ENCODE assay signal across 14 mouse cellular contexts in the genomic region with DNA sequence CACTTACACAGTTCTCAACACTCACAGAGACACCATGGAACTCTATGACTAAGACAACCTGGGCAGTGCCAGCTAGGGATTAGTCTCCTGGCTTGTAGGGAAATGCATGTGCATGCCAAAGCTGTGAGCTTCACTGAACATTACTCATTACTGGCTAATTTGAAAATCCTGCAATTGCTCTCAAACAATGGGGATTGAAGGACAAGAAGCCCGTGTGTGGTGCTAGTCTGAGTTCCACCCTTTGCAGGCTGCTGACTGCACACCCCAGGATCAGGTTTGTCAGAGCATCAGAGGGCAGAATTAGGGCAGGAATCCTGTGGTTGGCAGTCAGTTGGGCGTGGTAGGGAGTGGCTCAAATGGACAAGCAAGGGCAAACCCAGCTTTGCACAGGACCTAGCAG. TPM values are rescaled to one million over a fixed set of nuclear protein-coding genes. Genes with fewer than 3 reads are reported as not detected.
A peak's percentile ranks its signal among the peaks of the same experiment; 100 is the strongest.
DNase-seq lines count a peak whose midpoint lies in the region; ATAC-seq and TF ChIP-seq lines count a peak whose summit lies in the region.
"Had no signal": no experiment of that assay in that cellular context is flagged by ENCODE, and none has a peak within 500 bp of the region (broad histone marks: within the 10 kb centered on the region; RNA-seq: fewer than 3 reads in every experiment).

No protein-coding gene starts in this region.

- TF ChIP-seq CTCF in C2C12 (IDR thresholded peaks at IDR 0.05; ENCODE audit: control insufficient read depth, insufficient read depth, insufficient read length): no peak
- TF ChIP-seq CTCF in Patski (IDR thresholded peaks at IDR 0.05): no peak

- no peaks in the 10 kb centered on the region for H3K79me2 ChIP-seq in C2C12 (ENCODE audit: control insufficient read depth, insufficient read depth)

- H3K27me3 ChIP-seq in C2C12 (ENCODE audit: control insufficient read depth, insufficient read depth, insufficient read length): no peaks in the 10 kb centered on the region
- no peaks in the 10 kb centered on the region for H3K27me3 ChIP-seq in Patski
- H3K27me3 ChIP-seq: liver, embryonic 12.5 days had no signal

- CTCF ChIA-PET in Patski (lab: Charles Lee): interaction anchor here (0.9 to 1.3 kb wide), 2 partner anchors 8 to 11 kb away, joined by 3 read pairs; no protein-coding TSS in a partner anchor

- H3K36me3 ChIP-seq in C2C12 (ENCODE audit: control insufficient read depth, insufficient read depth): no peaks in the 10 kb centered on the region
- H3K36me3 ChIP-seq: liver, embryonic 12.5 days had no signal

- in situ Hi-C loops in Patski (cut with MboI; ENCODE audit: low pct_unique_long_range_greater_than_20kb): no loop called here

- peak; percentile 99 for ATAC-seq in Patski
- ATAC-seq in activated CD4-positive, CD25-positive, alpha-beta regulatory T cell, adult 4 months: no peak
- ATAC-seq: intestine, postnatal 0 days; liver, embryonic 12.5 days had no signal

- no peak overlapping the region for H3K4me3 ChIP-seq in C2C12 (ENCODE audit: insufficient read depth, poor library complexity, severe bottlenecking)
- H3K4me3 ChIP-seq: left cerebral cortex, adult 2 months; liver, embryonic 12.5 days had no signal

- POLR2A ChIA-PET in Patski (lab: Charles Lee): no interaction called here

- no peaks in the 10 kb centered on the region for H3K79me3 ChIP-seq in C2C12 (ENCODE audit: low read depth)

- H3ac ChIP-seq in C2C12 (ENCODE audit: control insufficient read depth, insufficient read length, low read depth): no peak overlapping the region

- peak; percentile 8 for DNase-seq in gastrocnemius, postnatal 25 days
- no peak for DNase-seq in gastrocnemius, postnatal 4 days (ENCODE audit: low spot score in 2 of 2)
- peak; percentile 99 for DNase-seq in Patski (ENCODE audit: low read depth, low spot score)
- DNase-seq in layer of hippocampus, postnatal 36 days: peak; percentile 6 to 9
- DNase-seq in ovary, postnatal 36 days (ENCODE audit: low spot score): no peak
- no peak for DNase-seq in embryo, embryonic 11 days
- DNase-seq: heart, postnatal 14 days had no signal

TF ChIP-seq in C2C12, 6 proteins besides CTCF, POLR2A, EP300 and RAD21:
- peak; percentile 35 for TF ChIP-seq FOSL1 (IDR thresholded peaks at IDR 0.05; ENCODE audit: insufficient read depth, low read length, poor library complexity, severe bottlenecking)
- peak; percentile 26 for TF ChIP-seq MAX (IDR thresholded peaks at IDR 0.05)
- no peak for TF ChIP-seq CEBPB (IDR thresholded peaks at IDR 0.05; ENCODE audit: low read depth)
- TF ChIP-seq MYOG (IDR thresholded peaks at IDR 0.05; ENCODE audit: control insufficient read depth, extremely low read depth, insufficient read length): no peak
- peak; percentile 6 for TF ChIP-seq MYOD1 (IDR thresholded peaks at IDR 0.05; ENCODE audit: control insufficient read depth, insufficient read length, low read depth)
- no peak for TF ChIP-seq USF1 (IDR thresholded peaks at IDR 0.05; ENCODE audit: low read depth)

RNA-seq across cellular contexts. Expression of a gene that starts 15.2 kb away (rescaled TPM):
- not detected for total RNA-seq in gastrocnemius, postnatal 25 days (2021)
- not detected for total RNA-seq in gastrocnemius, postnatal 4 days (2021)
- polyA plus RNA-seq in C2C12 (2012; fragmentation: generic; extraction: Trizol): not detected
- polyA plus RNA-seq in Patski (2021): not detected
- not detected for total RNA-seq in layer of hippocampus, postnatal 36 days (2021)
- polyA plus RNA-seq in activated CD4-positive, CD25-positive, alpha-beta regulatory T cell, adult 4 months (2017; shearing (Covaris generic)): not detected
- total RNA-seq: heart, postnatal 14 days; left cerebral cortex, adult 2 months; MEL had no signal
- polyA plus RNA-seq: intestine, postnatal 0 days; liver, embryonic 12.5 days; macrophage had no signal

RNA-seq across cellular contexts. Expression of a gene that starts 17.5 kb away (rescaled TPM):
- not detected for total RNA-seq in gastrocnemius, postnatal 25 days (2021)
- total RNA-seq in gastrocnemius, postnatal 4 days (2021): under 1 TPM in 1 of 2 experiments, not detected in 1; 0.56 TPM
- polyA plus RNA-seq in C2C12 (2012; fragmentation: generic; extraction: Trizol) (0.23 TPM), Patski (2021) (not detected)
- not detected for total RNA-seq in layer of hippocampus, postnatal 36 days (2021)
- not detected for polyA plus RNA-seq in activated CD4-positive, CD25-positive, alpha-beta regulatory T cell, adult 4 months (2017; shearing (Covaris generic))
- total RNA-seq: heart, postnatal 14 days; left cerebral cortex, adult 2 months; MEL had no signal
- polyA plus RNA-seq: liver, embryonic 12.5 days; macrophage had no signal

RNA-seq across cellular contexts. Expression of a gene that starts 41.5 kb away (rescaled TPM):
- 10 to 100 TPM; 12.7 to 22.8 TPM for total RNA-seq in gastrocnemius, postnatal 25 days (2021)
- 10 to 100 TPM; 20.5 to 25.1 TPM for total RNA-seq in gastrocnemius, postnatal 4 days (2021)
- polyA plus RNA-seq in C2C12 (2012; fragmentation: generic; extraction: Trizol) (5.7 TPM), Patski (2021) (28.4 TPM)
- total RNA-seq in layer of hippocampus, postnatal 36 days (2021): 10 to 100 TPM; 49.8 to 54.8 TPM
- polyA plus RNA-seq in activated CD4-positive, CD25-positive, alpha-beta regulatory T cell, adult 4 months (2017; shearing (Covaris generic)): 10 to 100 TPM; 14.0 to 16.6 TPM

Comparison
In these comparisons a context has a peak if more than half of its experiments do, and no peak if none do; other contexts are left out.
1. DNase-seq: peak in gastrocnemius, postnatal 25 days (single experiment), Patski (single experiment) and layer of hippocampus, postnatal 36 days (2 of 2); none in gastrocnemius, postnatal 4 days (0 of 2), ovary, postnatal 36 days (single experiment) and embryo, embryonic 11 days (single experiment).